Mouse (Mus musculus) kidney, embryonic 14.5 days (tissue): ENCODE measurements around the gene Gpc5. TPM values are rescaled to one million over a fixed set of nuclear protein-coding genes. Genes with fewer than 3 reads are reported as not detected.

ENCODE experiments used
- ATAC-seq: fragments of 200-750 bp; cut with Nextera tagmentation; 2 replicates; pipeline ENCODE4 v1.8.0; 2017; ENCODE audit warnings: moderate number of reproducible peaks, mild to moderate bottlenecking, moderate TSS enrichment, moderate library complexity; ENCODE audit not compliant: low FRiP score, low TSS enrichment
- H3K27ac ChIP-seq: fragments of 300-500 bp; sonication (generic); 2 replicates; pipeline ENCODE4 v1.5.1; 2014; ENCODE audit warnings: low read depth, mild to moderate bottlenecking, low read length, moderate library complexity, mixed read lengths
- H3K27me3 ChIP-seq: fragments of 300-500 bp; sonication (generic); 2 replicates; pipeline ENCODE4 v1.6.1; 2014; ENCODE audit warnings: mild to moderate bottlenecking, low read length; ENCODE audit not compliant: control insufficient read depth, insufficient read depth
- H3K36me3 ChIP-seq: fragments of 300-500 bp; sonication (generic); 2 replicates; pipeline ENCODE4 v1.6.1; 2014; ENCODE audit warnings: low read length, mixed read lengths; ENCODE audit not compliant: control insufficient read depth, insufficient read depth
- H3K4me1 ChIP-seq: fragments of 300-500 bp; sonication (generic); 2 replicates; pipeline ENCODE4 v1.6.1; 2014; ENCODE audit warnings: low read length, mixed read lengths; ENCODE audit not compliant: control insufficient read depth, insufficient read depth
- H3K4me2 ChIP-seq: fragments of 300-500 bp; sonication (generic); replicated peaks from 2 replicates; pipeline ENCODE4 v1.6.1; 2014; ENCODE audit warnings: low read depth, mild to moderate bottlenecking, low read length
- H3K4me3 ChIP-seq: fragments of 300-500 bp; sonication (generic); 2 replicates; pipeline ENCODE4 v1.5.1; 2014; ENCODE audit warnings: mild to moderate bottlenecking, low read length
- H3K9ac ChIP-seq: fragments of 300-500 bp; sonication (generic); 2 replicates; pipeline ENCODE4 v1.6.1; 2014; ENCODE audit warnings: low read depth, mild to moderate bottlenecking, low read length, moderate library complexity
- H3K9me3 ChIP-seq: fragments of 300-500 bp; sonication (generic); 2 replicates; pipeline ENCODE4 v1.6.1; 2016; ENCODE audit warnings: low read length; ENCODE audit not compliant: control insufficient read depth
- WGBS: fragments of 180-500 bp; shearing (Covaris S2); extraction: QIAGEN DNeasy Blood & Tissue Kit; methylation state at CpG from one replicate; pipeline ENCODE4 v1.1.7; 2014; 5-methylcytosine and 5-hydroxymethylcytosine counted together
- polyA plus RNA-seq: library from polyadenylated mRNA; unstranded; fragments of >200 nt; fragmentation: Nextera tagmentation; extraction: Ambion mirVana; gene quantifications from 2 replicates; pipeline ENCODE4 v1.2.1, GENCODE M21; 2014

The Gpc5 gene
- polyA plus RNA-seq, 1 experiment from 2014 or later = 7.6 TPM

- WGBS = 81% methylated on average over 6 of the region's 6 CpGs
- H3K27me3 ChIP-seq = no peaks in the 10 kb centered on the region
- H3K27ac ChIP-seq = no peak overlapping the region
- H3K36me3 ChIP-seq = no peaks in the 10 kb centered on the region
- no peak overlapping the region for H3K9ac ChIP-seq
- H3K4me1 ChIP-seq = no peaks in the 10 kb centered on the region
- ATAC-seq = no peak
- H3K4me2 ChIP-seq = no peak overlapping the region
- no peaks in the 10 kb centered on the region for H3K9me3 ChIP-seq
- H3K4me3 ChIP-seq = no peak overlapping the region
Measured at GRCm38 (mm10) chr14:116210304-116210703, 1118.3 kb downstream of the Gpc5 start.

DNA sequence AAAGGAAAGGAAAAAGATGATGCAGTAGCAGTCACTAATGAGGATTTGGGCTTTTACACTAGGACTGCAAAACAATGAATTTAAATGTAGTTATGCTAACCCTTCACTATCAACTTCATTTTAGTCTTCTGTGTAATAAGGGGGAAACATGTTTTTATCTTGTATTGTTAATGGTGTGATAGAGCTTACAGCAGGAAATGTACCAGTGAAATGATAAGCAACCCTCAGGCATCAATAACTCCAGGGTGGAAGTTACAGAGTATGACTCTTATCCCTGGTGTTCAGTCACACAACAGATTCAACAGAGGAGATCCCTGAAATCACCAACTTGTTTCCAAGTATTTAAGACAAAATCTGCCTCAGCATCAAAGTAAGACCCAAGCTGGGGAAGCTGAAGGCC is 1120.0 kb downstream of the Gpc5 start:
- Histone ChIP-seq H3K36me3 (no peaks in the 10 kb centered on the region), H3K4me2 (no peak overlapping the region), H3K9me3 (no peaks in the 10 kb centered on the region), H3K4me1 (no peaks in the 10 kb centered on the region), H3K4me3 (no peak overlapping the region), H3K27me3 (no peaks in the 10 kb centered on the region), H3K9ac (no peak overlapping the region), H3K27ac (no peak overlapping the region)
- ATAC-seq = no peak

GRCm38 (mm10) chr14:116258126-116258525 is 1166.1 kb downstream of the Gpc5 start:
- no peak for ATAC-seq
- Histone ChIP-seq H3K4me2 (no peak overlapping the region), H3K4me1 (no peaks in the 10 kb centered on the region), H3K4me3 (no peak overlapping the region), H3K36me3 (no peaks in the 10 kb centered on the region), H3K27ac (no peak overlapping the region), H3K9me3 (no peaks in the 10 kb centered on the region), H3K27me3 (no peaks in the 10 kb centered on the region), H3K9ac (no peak overlapping the region)
- 96% methylated on average over 1 of the region's 1 CpGs for WGBS

DNA sequence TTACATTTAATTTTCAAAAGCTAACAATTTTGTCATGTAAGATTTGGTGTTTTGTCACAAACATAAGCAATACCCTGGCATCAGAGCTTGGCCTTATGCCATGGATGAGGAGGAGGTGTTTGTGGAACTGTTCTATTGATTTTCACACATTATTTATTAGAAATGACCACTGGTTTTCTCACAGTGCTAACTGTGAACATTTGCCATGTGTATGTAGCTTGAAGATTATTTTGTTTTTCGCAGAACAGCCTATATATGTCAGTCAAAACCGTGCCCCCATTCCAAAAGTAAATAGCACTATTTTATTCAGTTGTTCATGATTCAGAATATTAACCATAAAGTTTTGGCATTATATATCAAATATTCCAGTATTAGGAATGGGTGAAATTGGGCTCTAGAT is 1216.5 kb downstream of the Gpc5 start:
- Histone ChIP-seq H3K9me3 (no peaks in the 10 kb centered on the region), H3K4me3 (no peak overlapping the region), H3K4me1 (no peaks in the 10 kb centered on the region), H3K36me3 (no peaks in the 10 kb centered on the region), H3K4me2 (no peak overlapping the region), H3K27me3 (no peaks in the 10 kb centered on the region), H3K9ac (no peak overlapping the region), H3K27ac (no peak overlapping the region)
- no peak for ATAC-seq
- WGBS = 84% methylated on average over 2 of the region's 2 CpGs

- no peak overlapping the region for H3K27ac ChIP-seq
- H3K4me3 ChIP-seq = no peak overlapping the region
- no peaks in the 10 kb centered on the region for H3K27me3 ChIP-seq
- H3K36me3 ChIP-seq = no peaks in the 10 kb centered on the region
- H3K4me1 ChIP-seq = no peaks in the 10 kb centered on the region
- no peak; the same call in 1 of the 2 replicates for ATAC-seq
- no peak overlapping the region for H3K9ac ChIP-seq
- no peak overlapping the region for H3K4me2 ChIP-seq
- H3K9me3 ChIP-seq = no peaks in the 10 kb centered on the region
Measured at GRCm38 (mm10) chr14:116317491-116317890, 1225.5 kb downstream of the Gpc5 start.

DNA sequence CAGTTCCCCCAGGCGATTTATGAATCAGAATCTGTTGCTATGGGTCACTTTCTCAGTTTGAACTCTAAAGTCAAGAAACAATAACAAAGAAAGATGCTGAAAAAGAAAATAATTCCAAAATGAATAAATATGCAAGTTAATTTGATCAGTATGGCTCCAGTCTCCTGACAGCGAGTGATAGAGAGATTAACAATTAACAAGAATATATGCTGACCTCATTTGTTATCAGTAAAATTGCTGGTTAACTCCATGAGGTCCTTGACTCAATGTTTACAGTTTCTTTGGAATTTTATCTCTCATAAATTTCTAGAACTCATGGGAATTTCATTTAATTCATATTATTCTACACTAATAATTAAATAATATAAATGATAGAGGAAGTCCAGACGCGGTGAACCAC is 1244.2 kb downstream of the Gpc5 start:
- Histone ChIP-seq H3K27me3 (no peaks in the 10 kb centered on the region), H3K4me2 (no peak overlapping the region), H3K27ac (no peak overlapping the region), H3K4me3 (no peak overlapping the region), H3K9me3 (no peaks in the 10 kb centered on the region), H3K9ac (no peak overlapping the region), H3K36me3 (no peaks in the 10 kb centered on the region), H3K4me1 (no peaks in the 10 kb centered on the region)
- ATAC-seq = no peak
- 83% methylated on average over 4 of the region's 4 CpGs for WGBS

DNA sequence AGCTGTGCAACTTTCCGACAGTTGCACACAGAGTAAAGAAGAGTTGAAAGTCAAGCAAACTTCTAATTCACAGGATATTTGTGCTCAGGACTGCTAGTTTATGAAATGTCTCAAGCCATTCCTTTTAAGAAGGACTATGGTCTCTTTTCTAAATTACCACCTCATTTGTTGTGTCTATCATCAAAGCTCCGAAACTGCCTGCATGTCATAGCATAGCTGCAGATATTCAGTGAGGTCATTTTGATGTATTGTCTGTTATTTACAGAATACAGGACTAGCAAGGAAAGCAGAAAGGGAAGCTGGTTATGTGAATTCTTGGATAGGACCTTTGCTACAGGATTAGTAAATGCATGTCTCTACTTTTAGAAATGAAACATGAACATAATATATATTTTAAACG is 1246.4 kb downstream of the Gpc5 start:
- Histone ChIP-seq H3K9ac (no peak overlapping the region), H3K27me3 (no peaks in the 10 kb centered on the region), H3K4me2 (no peak overlapping the region), H3K4me1 (no peaks in the 10 kb centered on the region), H3K4me3 (no peak overlapping the region), H3K36me3 (no peaks in the 10 kb centered on the region), H3K9me3 (no peaks in the 10 kb centered on the region), H3K27ac (no peak overlapping the region)
- ATAC-seq = no peak
- WGBS = 75% methylated on average over 3 of the region's 3 CpGs

- no peak overlapping the region for H3K9ac ChIP-seq
- 76% methylated on average over 3 of the region's 3 CpGs for WGBS
- H3K27ac ChIP-seq = no peak overlapping the region
- H3K9me3 ChIP-seq = no peaks in the 10 kb centered on the region
- no peaks in the 10 kb centered on the region for H3K36me3 ChIP-seq
- H3K27me3 ChIP-seq = no peaks in the 10 kb centered on the region
- no peak for ATAC-seq
- no peak overlapping the region for H3K4me3 ChIP-seq
- H3K4me2 ChIP-seq = no peak overlapping the region
- H3K4me1 ChIP-seq = no peaks in the 10 kb centered on the region
Measured at GRCm38 (mm10) chr14:116348560-116348959, 1256.5 kb downstream of the Gpc5 start.

GRCm38 (mm10) chr14:116384602-116385001 is 1292.6 kb downstream of the Gpc5 start:
- H3K27me3 ChIP-seq = no peaks in the 10 kb centered on the region
- H3K36me3 ChIP-seq = no peaks in the 10 kb centered on the region
- no peak overlapping the region for H3K4me2 ChIP-seq
- H3K9ac ChIP-seq = no peak overlapping the region
- ATAC-seq = no peak
- no peak overlapping the region for H3K4me3 ChIP-seq
- H3K9me3 ChIP-seq = no peaks in the 10 kb centered on the region
- H3K4me1 ChIP-seq = no peaks in the 10 kb centered on the region
- no peak overlapping the region for H3K27ac ChIP-seq
- WGBS = 81% methylated on average over 2 of the region's 2 CpGs

GRCm38 (mm10) chr14:116415511-116415910 is 1323.5 kb downstream of the Gpc5 start:
- Histone ChIP-seq H3K36me3 (no peaks in the 10 kb centered on the region), H3K4me2 (no peak overlapping the region), H3K4me1 (no peaks in the 10 kb centered on the region), H3K9me3 (no peaks in the 10 kb centered on the region), H3K4me3 (no peak overlapping the region), H3K27me3 (no peaks in the 10 kb centered on the region), H3K27ac (no peak overlapping the region), H3K9ac (no peak overlapping the region)
- no peak for ATAC-seq
- 90% methylated on average over 3 of the region's 3 CpGs for WGBS
